Mouse (Mus musculus): ENCODE results near the gene Rev3l. TPM values are rescaled to one million over a fixed set of nuclear protein-coding genes. Genes with fewer than 3 reads are reported as not detected.
A peak's percentile ranks its signal among the peaks of the same experiment; 100 is the strongest.
"Not testable (repeated sequence)": the region's sequence is repeated elsewhere in the genome, so short reads cannot be mapped to it uniquely, and the experiment has no call there.

Gene Rev3l
- total and polyA plus RNA-seq, 2 experiments: 4.7 to 11.1 TPM

DNA sequence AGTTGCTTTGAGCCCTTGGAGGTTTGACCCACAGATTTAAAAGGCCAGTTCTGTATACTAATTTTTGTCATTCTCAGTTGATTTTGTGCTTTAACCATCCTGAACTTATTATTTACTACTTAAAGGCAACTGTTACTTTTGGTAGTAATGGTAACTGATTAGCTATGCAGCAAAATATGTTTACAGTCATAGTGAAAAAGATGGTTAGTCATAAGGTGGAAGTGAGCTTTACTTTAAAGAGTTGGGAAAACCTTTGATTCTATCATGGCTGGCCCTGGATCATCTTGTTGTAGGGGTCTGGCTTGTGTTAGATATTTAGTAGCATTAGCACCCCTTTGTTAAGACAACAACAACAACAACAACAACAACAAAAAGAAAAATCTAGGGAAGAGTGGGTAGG is 180.7 kb downstream of the Rev3l start:
- Histone ChIP-seq H3K27me3 (ENCODE audit: control insufficient read depth, insufficient read depth, low read length) (no peaks in the 10 kb centered on the region), H3K27ac (replicated peaks; ENCODE audit: insufficient read depth, low read depth, low read length) (no peak overlapping the region), H3K4me1 (ENCODE audit: control insufficient read depth, insufficient read depth, low read length) (no peaks in the 10 kb centered on the region), H3K79me2 (ENCODE audit: control insufficient read depth, insufficient read depth, low read length) (no peaks in the 10 kb centered on the region), H3K9ac (ENCODE audit: low read depth, low read length) (no peak overlapping the region), H3K36me3 (ENCODE audit: control insufficient read depth, insufficient read depth, low read length) (no peaks in the 10 kb centered on the region), H3K4me3 (ENCODE audit: insufficient read depth, low read depth, low read length) (no peak overlapping the region)
- TF ChIP-seq POLR2A (IDR thresholded peaks at IDR 0.05; ENCODE audit: extremely low read depth, insufficient read depth, low read length): no peak
- TF ChIP-seq CTCF (IDR thresholded peaks at IDR 0.05; ENCODE audit: low read depth, low read length): no peak
- no peak for DNase-seq (ENCODE audit: extremely low read depth, low read depth, low spot score)

DNA sequence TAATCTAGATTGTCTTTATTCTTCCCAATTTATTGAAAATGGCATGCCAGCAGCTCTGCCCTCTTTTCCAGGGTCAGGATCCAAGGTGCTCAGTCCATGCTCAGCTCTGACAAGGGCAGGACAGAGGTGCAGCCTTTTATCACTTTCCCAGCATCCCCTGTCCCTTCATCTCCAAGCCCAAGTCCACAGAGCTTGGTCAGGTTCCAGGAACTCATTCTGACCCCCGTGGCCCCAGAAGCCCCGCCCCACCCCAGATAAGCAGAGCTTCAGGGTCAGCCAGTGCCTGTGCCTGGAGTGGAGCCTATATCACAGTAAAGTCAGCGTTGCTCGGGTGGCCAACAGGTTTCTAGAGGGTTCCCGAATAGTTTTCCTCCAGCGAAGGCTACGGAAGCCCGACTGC is 192.6 kb downstream of the Rev3l start:
- not testable (repeated sequence) for H3K27me3 ChIP-seq (ENCODE audit: control insufficient read depth, insufficient read depth, low read length); H3K79me2 ChIP-seq (ENCODE audit: control insufficient read depth, insufficient read depth, low read length); H3K4me1 ChIP-seq (ENCODE audit: control insufficient read depth, insufficient read depth, low read length); H3K9ac ChIP-seq (ENCODE audit: low read depth, low read length); H3K36me3 ChIP-seq (ENCODE audit: control insufficient read depth, insufficient read depth, low read length); H3K4me3 ChIP-seq (ENCODE audit: insufficient read depth, low read depth, low read length); H3K27ac ChIP-seq (replicated peaks; ENCODE audit: insufficient read depth, low read depth, low read length)
- WGBS: 34% methylated on average over 8 of the region's 8 CpGs
- peak; percentile 37 for DNase-seq (ENCODE audit: extremely low read depth, low read depth, low spot score)

Other genes with a start within 250 kb of the Rev3l start
- gene Traf3ip2, start 119.2 kb upstream of the Rev3l start, total RNA-seq (2014; rRNA removed): 0.74 and 1.8 TPM in 2 replicates
- 3.4 and 4.4 TPM in 2 replicates for gene Traf3ip2, start 119.2 kb upstream of the Rev3l start, polyA plus RNA-seq (2012; rRNA removed)
- gene Mfsd4b4, start 167.1 kb downstream of the Rev3l start, total RNA-seq (2014; rRNA removed): 3.0 and 3.3 TPM in 2 replicates
- gene Mfsd4b4, start 167.1 kb downstream of the Rev3l start, polyA plus RNA-seq (2012; rRNA removed): 1.3 and 1.7 TPM in 2 replicates
- gene Mfsd4b2, start 194.8 kb downstream of the Rev3l start, total RNA-seq (2014; rRNA removed): not detected in 2 replicates
- not detected in 2 replicates for gene Mfsd4b2, start 194.8 kb downstream of the Rev3l start, polyA plus RNA-seq (2012; rRNA removed)
- 21.8 and 25.0 TPM in 2 replicates for gene Mfsd4b3, start 228.0 kb downstream of the Rev3l start, total RNA-seq (2014; rRNA removed)
- 14.2 and 17.2 TPM in 2 replicates for gene Mfsd4b3, start 228.0 kb downstream of the Rev3l start, polyA plus RNA-seq (2012; rRNA removed)